Mouse (Mus musculus) liver, postnatal 0 days (tissue): ENCODE measurements around the gene Trat1. TPM values are rescaled to one million over a fixed set of nuclear protein-coding genes. Genes with fewer than 3 reads are reported as not detected.
A peak's percentile ranks its signal among the peaks of the same experiment; 100 is the strongest.

Experiments used
- ATAC-seq: fragments of 200-750 bp; cut with Nextera tagmentation; 2 replicates; pipeline ENCODE4 v1.8.0; 2017; ENCODE audit warnings: mild to moderate bottlenecking, moderate library complexity
- DNase-seq: peaks from one replicate; pipeline ENCODE4 v3.0.0-alpha.2; 2016
- H3K27ac ChIP-seq: fragments of 300-500 bp; sonication (generic); 2 replicates; pipeline ENCODE4 v1.5.1; 2014; ENCODE audit warnings: antibody characterized with exemption, moderate library complexity, mild to moderate bottlenecking, low read depth
- H3K27me3 ChIP-seq: fragments of 300-500 bp; sonication (generic); 2 replicates; pipeline ENCODE4 v1.6.1; 2014; ENCODE audit warnings: low read length, control low read depth, mixed read lengths; ENCODE audit not compliant: insufficient read depth
- H3K36me3 ChIP-seq: fragments of 300-500 bp; sonication (generic); replicated peaks from 2 replicates; pipeline ENCODE4 v1.6.1; 2014; ENCODE audit warnings: mild to moderate bottlenecking, control low read depth, low read length, moderate library complexity, mixed read lengths; ENCODE audit not compliant: insufficient read depth
- H3K4me1 ChIP-seq: fragments of 300-500 bp; sonication (generic); 2 replicates; pipeline ENCODE4 v1.6.1; 2014; ENCODE audit warnings: antibody characterized with exemption, mild to moderate bottlenecking, control low read depth; ENCODE audit not compliant: insufficient read depth
- H3K4me2 ChIP-seq: fragments of 300-500 bp; sonication (generic); 2 replicates; pipeline ENCODE4 v1.6.1; 2014; ENCODE audit warnings: low read depth, mild to moderate bottlenecking, low read length, moderate library complexity, mixed read lengths
- H3K4me3 ChIP-seq: fragments of 300-500 bp; sonication (generic); 2 replicates; pipeline ENCODE4 v1.5.1; 2014; ENCODE audit warnings: low read depth, low read length
- H3K9ac ChIP-seq: fragments of 300-500 bp; sonication (generic); replicated peaks from 2 replicates; pipeline ENCODE4 v1.6.1; 2014; ENCODE audit warnings: mild to moderate bottlenecking, moderate library complexity
- H3K9me3 ChIP-seq: fragments of 300-500 bp; sonication (generic); 2 replicates; pipeline ENCODE4 v1.6.1; 2016; ENCODE audit warnings: mild to moderate bottlenecking, control low read depth, low read length, mixed read lengths
- CTCF ChIP-seq: sonication (generic); IDR thresholded peaks from 2 replicates; pipeline ENCODE4 v1.5.1; 2016; ENCODE audit warnings: antibody characterized with exemption, low read depth
- EP300 ChIP-seq: IDR thresholded peaks from 2 replicates; pipeline ENCODE4 v1.6.1; 2016; ENCODE audit warnings: antibody characterized with exemption, low read depth, mild to moderate bottlenecking
- WGBS: fragments of 180-500 bp; shearing (Covaris S2); extraction: QIAGEN DNeasy Blood & Tissue Kit; methylation state at CpG from one replicate; pipeline ENCODE4 v1.1.7; 2014; ENCODE audit not compliant: insufficient replicate concordance; 5-methylcytosine and 5-hydroxymethylcytosine counted together
- polyA plus RNA-seq: library from polyadenylated mRNA; unstranded; fragments of >200 nt; fragmentation: Nextera tagmentation; extraction: Ambion mirVana; gene quantifications from 2 replicates; pipeline ENCODE4 v1.2.1, GENCODE M21; 2015

The Trat1 gene
- polyA plus RNA-seq, 1 experiment from 2014 or later, result not detected

- H3K4me1 ChIP-seq, result no peaks in the 10 kb centered on the region
- H3K9ac ChIP-seq, result no peak overlapping the region
- WGBS, result 59% methylated on average over 1 of the region's 1 CpGs
- ATAC-seq, result no peak
- no peak for TF ChIP-seq EP300
- H3K27me3 ChIP-seq, result no peaks in the 10 kb centered on the region
- no peaks in the 10 kb centered on the region for H3K9me3 ChIP-seq
- no peak overlapping the region for H3K4me2 ChIP-seq
- DNase-seq, result no peak
- H3K27ac ChIP-seq, result no peak overlapping the region
- H3K36me3 ChIP-seq, result no peaks in the 10 kb centered on the region
- no peak overlapping the region for H3K4me3 ChIP-seq
Measured at GRCm38 (mm10) chr16:48805412-48805811, 33.6 kb upstream of the Trat1 start.

- TF ChIP-seq CTCF (no peak), EP300 (no peak)
- Histone ChIP-seq H3K4me2 (no peak overlapping the region), H3K27me3 (no peaks in the 10 kb centered on the region), H3K4me3 (no peak overlapping the region), H3K27ac (no peak overlapping the region), H3K36me3 (no peaks in the 10 kb centered on the region), H3K9me3 (no peaks in the 10 kb centered on the region), H3K4me1 (no peaks in the 10 kb centered on the region), H3K9ac (no peak overlapping the region)
- DNase-seq, result no peak
- ATAC-seq, result no peak
- WGBS, result 82% methylated on average over 2 of the region's 2 CpGs
Measured at GRCm38 (mm10) chr16:48800906-48801305, 29.1 kb upstream of the Trat1 start.

- 67% methylated on average over 3 of the region's 3 CpGs for WGBS
- H3K9me3 ChIP-seq, result no peaks in the 10 kb centered on the region
- no peak overlapping the region for H3K27ac ChIP-seq
- no peaks in the 10 kb centered on the region for H3K36me3 ChIP-seq
- H3K27me3 ChIP-seq, result no peaks in the 10 kb centered on the region
- ATAC-seq (no peak), DNase-seq (no peak)
- H3K4me3 ChIP-seq, result no peak overlapping the region
- no peak overlapping the region for H3K4me2 ChIP-seq
- H3K4me1 ChIP-seq, result no peaks in the 10 kb centered on the region
- TF ChIP-seq CTCF (no peak), EP300 (peak; percentile 51; the same call in 1 of the 2 replicates)
- no peak overlapping the region for H3K9ac ChIP-seq
Measured at GRCm38 (mm10) chr16:48799470-48799869, 27.6 kb upstream of the Trat1 start.

GRCm38 (mm10) chr16:48798285-48798684 is 26.5 kb upstream of the Trat1 start:
- H3K27me3 ChIP-seq, result no peaks in the 10 kb centered on the region
- no peaks in the 10 kb centered on the region for H3K4me1 ChIP-seq

GRCm38 (mm10) chr16:48788704-48789185 is 16.9 kb upstream of the Trat1 start:
- Histone ChIP-seq H3K27me3 (no peaks in the 10 kb centered on the region), H3K9ac (no peak overlapping the region), H3K4me3 (no peak overlapping the region), H3K4me1 (no peaks in the 10 kb centered on the region), H3K27ac (no peak overlapping the region), H3K36me3 (no peaks in the 10 kb centered on the region), H3K4me2 (no peak overlapping the region), H3K9me3 (no peaks in the 10 kb centered on the region)
- ATAC-seq, result 0 out of 2 replicates have a peak, but pooled peaks have one; percentile 45
- 37% methylated on average over 4 of the region's 4 CpGs for WGBS
- peak; percentile 29 for DNase-seq
- no peak for TF ChIP-seq CTCF
- TF ChIP-seq EP300, result 0 out of 2 replicates have a peak, but pooled peaks have one; percentile 13

More at GRCm38 (mm10) chr16:48798285-48798684, 26.5 kb upstream of the Trat1 start:
- Histone ChIP-seq H3K9ac (no peak overlapping the region), H3K36me3 (no peaks in the 10 kb centered on the region), H3K9me3 (no peaks in the 10 kb centered on the region), H3K4me3 (no peak overlapping the region), H3K4me2 (no peak overlapping the region), H3K27ac (no peak overlapping the region)
- 20% methylated on average over 3 of the region's 3 CpGs for WGBS
- DNase-seq (no peak), ATAC-seq (no peak)
- TF ChIP-seq CTCF (no peak), EP300 (no peak)

- Histone ChIP-seq H3K36me3 (no peaks in the 10 kb centered on the region), H3K4me1 (no peaks in the 10 kb centered on the region), H3K4me2 (no peak overlapping the region), H3K9ac (no peak overlapping the region), H3K4me3 (no peak overlapping the region), H3K27me3 (no peaks in the 10 kb centered on the region), H3K9me3 (no peaks in the 10 kb centered on the region), H3K27ac (0 out of 2 replicates have a peak overlapping the region, but pooled peaks have one; percentile 31)
- ATAC-seq (no peak), DNase-seq (peak; percentile 13)
- TF ChIP-seq CTCF, result no peak
- no peak for TF ChIP-seq EP300
- WGBS, result 28% methylated on average over 3 of the region's 3 CpGs
Measured at GRCm38 (mm10) chr16:48786258-48786657, 14.4 kb upstream of the Trat1 start.

- no peak overlapping the region for H3K27ac ChIP-seq
- no peaks in the 10 kb centered on the region for H3K36me3 ChIP-seq
- ATAC-seq, result no peak
- DNase-seq, result no peak
- H3K4me1 ChIP-seq, result no peaks in the 10 kb centered on the region
- TF ChIP-seq CTCF (peak; percentile 31; the same call in 1 of the 2 replicates), EP300 (no peak)
- WGBS, result 71% methylated on average over 2 of the region's 2 CpGs
- no peak overlapping the region for H3K9ac ChIP-seq
- no peak overlapping the region for H3K4me3 ChIP-seq
- no peaks in the 10 kb centered on the region for H3K27me3 ChIP-seq
- no peaks in the 10 kb centered on the region for H3K9me3 ChIP-seq
- no peak overlapping the region for H3K4me2 ChIP-seq
Measured at GRCm38 (mm10) chr16:48777254-48777653, 5.4 kb upstream of the Trat1 start.
